Mouse (Mus musculus) MEL (cell line): ENCODE results near the gene Pkd1. TPM values are rescaled to one million over a fixed set of nuclear protein-coding genes. Genes with fewer than 3 reads are reported as not detected.

Source experiments
- DNase-seq: peaks from one replicate; pipeline ENCODE4 v3.0.0; 2011; ENCODE audit warnings: low read depth, low spot score
- H3K27ac ChIP-seq: 2 replicates; pipeline ENCODE4 v1.5.1; 2012; ENCODE audit warnings: low read depth, mild to moderate bottlenecking, control low read depth, low read length, moderate library complexity; ENCODE audit not compliant: control insufficient read depth
- H3K27me3 ChIP-seq, 2 experiments: fragments of 150-350 bp in 1 of 2; sonication (generic) in 1 of 2; 2 replicates each; pipeline ENCODE4 v1.6.1; 2012; ENCODE audit warnings: low read length in 2 of 2, mild to moderate bottlenecking in 2 of 2, improper control_type of control experiment in 1 of 2, moderate library complexity in 1 of 2; ENCODE audit not compliant: insufficient read depth in 2 of 2, control insufficient read depth in 1 of 2
- H3K36me3 ChIP-seq, 2 experiments: 2 replicates each; pipeline ENCODE4 v1.6.1; 2012 to 2014; ENCODE audit warnings: low read length in 2 of 2, improper control_type of control experiment in 1 of 2, inconsistent platforms in 1 of 2, mild to moderate bottlenecking in 1 of 2; ENCODE audit not compliant: insufficient read depth in 2 of 2, control insufficient read depth in 1 of 2
- H3K4me1 ChIP-seq, 2 experiments: fragments of 150-350 bp in 1 of 2; sonication (generic) in 1 of 2; 2 replicates each; pipeline ENCODE4 v1.6.1; 2012; ENCODE audit warnings: low read length in 2 of 2, improper control_type of control experiment in 1 of 2, mild to moderate bottlenecking in 1 of 2; ENCODE audit not compliant: insufficient read depth in 2 of 2, control insufficient read depth in 1 of 2
- H3K4me3 ChIP-seq, 2 experiments: fragments of 150-350 bp in 1 of 2; sonication (generic) in 1 of 2; 2 replicates each; pipeline ENCODE4 v1.5.1; 2012; ENCODE audit warnings: low read depth in 2 of 2, low read length in 2 of 2, mild to moderate bottlenecking in 2 of 2, moderate library complexity in 2 of 2, control low read depth in 1 of 2, improper control_type of control experiment in 1 of 2; ENCODE audit not compliant: control insufficient read depth in 1 of 2, insufficient read depth in 1 of 2
- H3K79me2 ChIP-seq: 2 replicates; pipeline ENCODE4 v1.6.1; 2012; ENCODE audit warnings: mild to moderate bottlenecking, low read length, moderate library complexity; ENCODE audit not compliant: control insufficient read depth, poor library complexity, insufficient read depth
- H3K9ac ChIP-seq: 2 replicates; pipeline ENCODE4 v1.6.1; 2012; ENCODE audit warnings: low read depth, mild to moderate bottlenecking, control low read depth, low read length, moderate library complexity; ENCODE audit not compliant: control insufficient read depth, poor library complexity, severe bottlenecking
- H3K9me3 ChIP-seq: fragments of 150-350 bp; sonication (generic); replicated peaks from 2 replicates; pipeline ENCODE4 v1.6.1; 2012; ENCODE audit warnings: mild to moderate bottlenecking, low read length, improper control_type of control experiment, moderate library complexity; ENCODE audit not compliant: insufficient read depth
- CHD1 ChIP-seq: IDR thresholded peaks from 2 replicates; pipeline ENCODE4 v1.6.1; 2012; ENCODE audit warnings: low read depth, mild to moderate bottlenecking, inconsistent platforms, low read length, improper control_type of control experiment
- CHD2 ChIP-seq: IDR thresholded peaks from 2 replicates; pipeline ENCODE4 v1.6.1; 2011; ENCODE audit warnings: low read length, improper control_type of control experiment
- E2F4 ChIP-seq: IDR thresholded peaks from 2 replicates; pipeline ENCODE4 v1.6.1; 2011; ENCODE audit warnings: low read depth, low read length, improper control_type of control experiment, borderline replicate concordance
- EP300 ChIP-seq, 2 experiments: IDR thresholded peaks; 2 replicates each; pipeline ENCODE4 v1.6.1; 2011; ENCODE audit warnings: improper control_type of control experiment in 2 of 2, low read length in 2 of 2, low read depth in 1 of 2, mild to moderate bottlenecking in 1 of 2
- ETS1 ChIP-seq: IDR thresholded peaks from 2 replicates; pipeline ENCODE4 v1.6.1; 2012; ENCODE audit warnings: low read depth, mild to moderate bottlenecking, inconsistent platforms, low read length, improper control_type of control experiment, moderate library complexity
- GABPA ChIP-seq: IDR thresholded peaks from 2 replicates; pipeline ENCODE4 v1.6.1; 2012; ENCODE audit warnings: low read depth, mild to moderate bottlenecking, inconsistent platforms, low read length, improper control_type of control experiment, moderate library complexity
- GATA1 ChIP-seq: IDR thresholded peaks from 2 replicates; pipeline ENCODE4 v1.6.1; 2011; ENCODE audit warnings: low read depth, low read length, improper control_type of control experiment
- KAT2A ChIP-seq: conservative IDR thresholded peaks from 2 replicates; pipeline ENCODE4 v1.6.1; 2012; ENCODE audit warnings: low read depth, low read length, improper control_type of control experiment, inconsistent platforms
- MAFK ChIP-seq: IDR thresholded peaks from 2 replicates; pipeline ENCODE4 v1.6.1; 2011; ENCODE audit warnings: low read depth, mild to moderate bottlenecking, low read length, improper control_type of control experiment, borderline replicate concordance
- MAX ChIP-seq: IDR thresholded peaks from 2 replicates; pipeline ENCODE4 v1.6.1; 2011; ENCODE audit warnings: low read length, improper control_type of control experiment
- MAZ ChIP-seq: IDR thresholded peaks from 2 replicates; pipeline ENCODE4 v1.6.1; 2012; ENCODE audit warnings: low read depth, mild to moderate bottlenecking, inconsistent platforms, low read length, improper control_type of control experiment
- MEF2A ChIP-seq: IDR thresholded peaks from 2 replicates; pipeline ENCODE4 v1.6.1; 2014; ENCODE audit warnings: low read depth, mild to moderate bottlenecking, inconsistent platforms, low read length, improper control_type of control experiment; ENCODE audit not compliant: poor library complexity, insufficient replicate concordance, severe bottlenecking; ENCODE audit errors: extremely low read depth
- MXI1 ChIP-seq: IDR thresholded peaks from 2 replicates; pipeline ENCODE4 v1.6.1; 2011; ENCODE audit warnings: mild to moderate bottlenecking, low read depth, low read length, improper control_type of control experiment
- NRF1 ChIP-seq: IDR thresholded peaks from 2 replicates; pipeline ENCODE4 v1.6.1; 2014; ENCODE audit warnings: low read depth, mild to moderate bottlenecking, inconsistent platforms, low read length, improper control_type of control experiment, moderate library complexity; ENCODE audit not compliant: poor library complexity, insufficient read depth, severe bottlenecking
- POLR2A ChIP-seq, 2 experiments: IDR thresholded peaks; 2 replicates each; pipeline ENCODE4 v1.6.1; 2011 to 2012; ENCODE audit warnings: low read length in 2 of 2, mild to moderate bottlenecking in 2 of 2, control low read depth in 1 of 2, improper control_type of control experiment in 1 of 2, low read depth in 1 of 2, moderate library complexity in 1 of 2; ENCODE audit not compliant: control insufficient read depth in 1 of 2, insufficient read depth in 1 of 2, poor library complexity in 1 of 2
- RAD21 ChIP-seq: IDR thresholded peaks from 2 replicates; pipeline ENCODE4 v1.6.1; 2011; ENCODE audit warnings: mild to moderate bottlenecking, low read depth, low read length, improper control_type of control experiment
- SMC3 ChIP-seq: IDR thresholded peaks from 2 replicates; pipeline ENCODE4 v1.6.1; 2011; ENCODE audit warnings: low read depth, low read length, improper control_type of control experiment
- TAL1 ChIP-seq: IDR thresholded peaks from 2 replicates; pipeline ENCODE4 v1.6.1; 2012; ENCODE audit warnings: mild to moderate bottlenecking, inconsistent platforms, low read length, moderate library complexity, mixed read lengths
- TCF12 ChIP-seq: IDR thresholded peaks from 2 replicates; pipeline ENCODE4 v1.6.1; 2014; ENCODE audit warnings: low read depth, mild to moderate bottlenecking, inconsistent platforms, low read length, improper control_type of control experiment, moderate library complexity
- ZC3H11A ChIP-seq: IDR thresholded peaks from 2 replicates; pipeline ENCODE4 v1.6.1; 2012; ENCODE audit warnings: low read depth, mild to moderate bottlenecking, inconsistent platforms, low read length, improper control_type of control experiment
- ZMIZ1 ChIP-seq: IDR thresholded peaks from 2 replicates; pipeline ENCODE4 v1.6.1; 2012; ENCODE audit warnings: low read depth, mild to moderate bottlenecking, inconsistent platforms, low read length, improper control_type of control experiment, moderate library complexity
- ZNF384 ChIP-seq: IDR thresholded peaks from 2 replicates; pipeline ENCODE4 v1.6.1; 2012; ENCODE audit warnings: low read depth, mild to moderate bottlenecking, inconsistent platforms, low read length, improper control_type of control experiment
- polyA plus RNA-seq, 2 experiments: library from polyadenylated mRNA; stranded (reverse) in 1 of 2; unstranded in 1 of 2; fragments of >175 nt in 1 of 2; fragments of >200 nt in 1 of 2; gene quantifications; 2 replicates each; pipeline versions ENCODE4 v1.2.1 to v1.2.4; 2012; ENCODE audit warnings: low replicate concordance in 2 of 2, low read depth in 1 of 2; ENCODE audit not compliant: insufficient read length in 2 of 2, insufficient read depth in 1 of 2, missing spikeins in 1 of 2
- total RNA-seq: library from RNA; depleted of rRNA; stranded (reverse); fragments of 300-350 nt; gene quantifications from 2 replicates; pipeline ENCODE4 v1.2.3, GENCODE M21; 2012

Pkd1 gene
- total and polyA plus RNA-seq, 3 experiments = 10.6 to 10.7 TPM; not detected in 1

DNA sequence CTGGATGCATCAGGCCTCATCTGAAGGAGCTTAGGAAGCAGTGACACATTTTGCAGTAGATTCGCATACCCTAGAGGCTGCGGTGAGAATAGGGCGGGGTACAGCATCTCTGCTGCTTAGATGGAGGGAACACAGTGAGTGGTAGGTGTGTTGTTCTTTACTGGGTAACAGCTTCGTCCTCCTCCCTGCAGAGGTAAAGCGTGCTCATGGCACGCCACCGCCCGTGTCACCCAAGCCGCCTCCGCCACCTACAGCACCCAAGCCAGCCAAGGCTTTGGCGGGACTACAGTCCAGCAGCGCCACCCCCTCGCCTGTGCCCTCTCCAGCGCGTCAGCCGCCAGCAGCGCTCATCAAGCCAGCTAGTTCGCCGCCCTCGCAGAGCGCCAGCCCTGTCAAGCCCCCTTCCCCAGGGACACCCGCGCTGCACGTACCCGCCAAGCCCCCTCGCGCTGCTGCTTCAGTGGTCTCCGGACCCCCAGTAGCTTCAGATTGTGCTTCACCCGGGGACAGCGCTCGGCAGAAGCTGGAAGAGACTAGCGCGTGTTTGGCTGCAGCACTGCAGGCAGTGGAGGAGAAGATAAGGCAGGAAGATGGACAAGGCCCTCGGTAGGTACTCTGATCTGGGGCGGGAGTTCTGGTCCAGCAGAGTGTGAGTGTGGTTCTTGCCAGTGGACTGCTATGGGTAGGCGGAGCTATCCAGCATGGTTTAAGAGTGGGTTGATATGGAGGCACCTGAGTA is 43.1 kb upstream of the Pkd1 start:
- no peak for DNase-seq
- Histone ChIP-seq H3K9ac (no peak overlapping the region), H3K36me3 (no peaks in the 10 kb centered on the region; a peak in 1 of 4 replicates), H3K27ac (no peak overlapping the region), H3K4me3 (no peak overlapping the region), H3K9me3 (no peaks in the 10 kb centered on the region), H3K4me1 (no peaks in the 10 kb centered on the region), H3K79me2 (no peaks in the 10 kb centered on the region), H3K27me3 (no peaks in the 10 kb centered on the region)
- TF ChIP-seq ETS1 = no peak
- TF ChIP-seq GABPA = no peak
- TF ChIP-seq MAZ = no peak

DNA sequence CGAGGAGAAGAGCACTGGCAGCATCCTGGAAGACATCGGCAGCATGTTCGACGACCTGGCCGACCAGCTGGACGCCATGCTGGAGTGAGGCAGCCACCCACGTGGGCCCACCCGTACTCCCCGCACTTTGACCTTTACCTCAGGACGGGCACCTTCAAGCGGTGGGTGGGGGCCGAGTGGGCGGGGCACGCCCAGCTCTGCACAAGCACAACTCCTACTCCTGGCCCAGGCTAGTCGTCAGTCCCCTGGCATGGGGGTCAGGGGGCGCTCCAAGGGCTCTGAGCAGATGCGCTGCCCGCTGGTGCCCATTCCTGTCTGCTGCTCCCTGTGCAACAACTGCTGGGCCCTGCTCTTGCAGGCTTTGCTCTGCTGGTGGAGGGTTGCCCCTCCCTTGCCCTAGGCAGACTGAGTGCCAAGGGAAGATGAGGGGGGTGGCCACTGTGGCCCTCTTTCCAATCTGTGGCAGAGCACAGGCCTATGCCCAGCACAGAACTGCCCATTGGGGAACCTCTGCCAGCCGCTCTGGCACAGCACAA is 42.4 kb upstream of the Pkd1 start:
- H3K4me3 ChIP-seq = no peak overlapping the region
- no peak for TF ChIP-seq RAD21
- TF ChIP-seq MEF2A = no peak
- TF ChIP-seq MAX = no peak
- no peak for TF ChIP-seq GATA1
- TF ChIP-seq KAT2A = no peak
- TF ChIP-seq MXI1 = no peak
- no peak for TF ChIP-seq ZC3H11A
- no peak for TF ChIP-seq TAL1
- TF ChIP-seq SMC3 = no peak
- TF ChIP-seq POLR2A (IDR thresholded peaks at IDR 0.05; ENCODE audit: control insufficient read depth in 1 of 2, insufficient read depth in 1 of 2, low read depth in 1 of 2, low read length in 2 of 2, poor library complexity in 1 of 2) = no peak
- no peak for TF ChIP-seq ZNF384
- no peak for TF ChIP-seq E2F4
- no peak for TF ChIP-seq ZMIZ1
- TF ChIP-seq EP300 (IDR thresholded peaks at IDR 0.05; ENCODE audit: low read depth in 1 of 2, low read length in 2 of 2) = no peak
- TF ChIP-seq CHD2 = no peak
- TF ChIP-seq NRF1 = no peak
- TF ChIP-seq CHD1 = no peak
- TF ChIP-seq TCF12 = no peak
- TF ChIP-seq MAFK = no peak
- no peak overlapping the region for H3K9ac ChIP-seq
- H3K27me3 ChIP-seq = no peaks in the 10 kb centered on the region
- H3K27ac ChIP-seq = no peak overlapping the region
- no peak for DNase-seq
- no peaks in the 10 kb centered on the region for H3K9me3 ChIP-seq
- no peaks in the 10 kb centered on the region; a peak in 1 of 4 replicates for H3K36me3 ChIP-seq
- no peaks in the 10 kb centered on the region for H3K79me2 ChIP-seq
- no peaks in the 10 kb centered on the region for H3K4me1 ChIP-seq
